Mouse (Mus musculus): ENCODE results near the gene Cd164l2.

GRCm38 (mm10) chr4:133251214-133251613 is 39.3 kb downstream of the Cd164l2 start:
- no peak for TF ChIP-seq CTCF (IDR thresholded peaks at IDR 0.05; ENCODE audit: borderline replicate concordance, extremely low read depth, insufficient read depth, insufficient read length)
- TF ChIP-seq POLR2A (IDR thresholded peaks at IDR 0.05; ENCODE audit: borderline replicate concordance, extremely low read depth, insufficient read depth, insufficient read length, poor library complexity, severe bottlenecking), result no peak
